Mouse (Mus musculus) MEL (cell line): Measurements from ENCODE around the gene Tm9sf4. TPM values are rescaled to one million over a fixed set of nuclear protein-coding genes. Genes with fewer than 3 reads are reported as not detected.

Source experiments
- DNase-seq: peaks from one replicate; pipeline ENCODE4 v3.0.0; 2011; ENCODE audit warnings: low read depth, low spot score
- H3K27ac ChIP-seq: 2 replicates; pipeline ENCODE4 v1.5.1; 2012; ENCODE audit warnings: low read depth, mild to moderate bottlenecking, control low read depth, low read length, moderate library complexity; ENCODE audit not compliant: control insufficient read depth
- H3K27me3 ChIP-seq, 2 experiments: fragments of 150-350 bp in 1 of 2; sonication (generic) in 1 of 2; 2 replicates each; pipeline ENCODE4 v1.6.1; 2012; ENCODE audit warnings: low read length in 2 of 2, mild to moderate bottlenecking in 2 of 2, improper control_type of control experiment in 1 of 2, moderate library complexity in 1 of 2; ENCODE audit not compliant: insufficient read depth in 2 of 2, control insufficient read depth in 1 of 2
- H3K36me3 ChIP-seq, 2 experiments: 2 replicates each; pipeline ENCODE4 v1.6.1; 2012 to 2014; ENCODE audit warnings: low read length in 2 of 2, improper control_type of control experiment in 1 of 2, inconsistent platforms in 1 of 2, mild to moderate bottlenecking in 1 of 2; ENCODE audit not compliant: insufficient read depth in 2 of 2, control insufficient read depth in 1 of 2
- H3K4me1 ChIP-seq, 2 experiments: fragments of 150-350 bp in 1 of 2; sonication (generic) in 1 of 2; 2 replicates each; pipeline ENCODE4 v1.6.1; 2012; ENCODE audit warnings: low read length in 2 of 2, improper control_type of control experiment in 1 of 2, mild to moderate bottlenecking in 1 of 2; ENCODE audit not compliant: insufficient read depth in 2 of 2, control insufficient read depth in 1 of 2
- H3K4me3 ChIP-seq, 2 experiments: fragments of 150-350 bp in 1 of 2; sonication (generic) in 1 of 2; 2 replicates each; pipeline ENCODE4 v1.5.1; 2012; ENCODE audit warnings: low read depth in 2 of 2, low read length in 2 of 2, mild to moderate bottlenecking in 2 of 2, moderate library complexity in 2 of 2, control low read depth in 1 of 2, improper control_type of control experiment in 1 of 2; ENCODE audit not compliant: control insufficient read depth in 1 of 2, insufficient read depth in 1 of 2
- H3K79me2 ChIP-seq: 2 replicates; pipeline ENCODE4 v1.6.1; 2012; ENCODE audit warnings: mild to moderate bottlenecking, low read length, moderate library complexity; ENCODE audit not compliant: control insufficient read depth, poor library complexity, insufficient read depth
- H3K9ac ChIP-seq: 2 replicates; pipeline ENCODE4 v1.6.1; 2012; ENCODE audit warnings: low read depth, mild to moderate bottlenecking, control low read depth, low read length, moderate library complexity; ENCODE audit not compliant: control insufficient read depth, poor library complexity, severe bottlenecking
- H3K9me3 ChIP-seq: fragments of 150-350 bp; sonication (generic); replicated peaks from 2 replicates; pipeline ENCODE4 v1.6.1; 2012; ENCODE audit warnings: mild to moderate bottlenecking, low read length, improper control_type of control experiment, moderate library complexity; ENCODE audit not compliant: insufficient read depth
- BHLHE40 ChIP-seq: IDR thresholded peaks from 2 replicates; pipeline ENCODE4 v1.6.1; 2012; ENCODE audit warnings: low read depth, mild to moderate bottlenecking, inconsistent platforms, low read length, improper control_type of control experiment, borderline replicate concordance
- CTCF ChIP-seq, 3 experiments: IDR thresholded peaks in 2 of 3; conservative IDR thresholded peaks in 1 of 3; 2 replicates each; pipeline ENCODE4 v1.5.1; 2011 to 2012; ENCODE audit warnings: low read length in 3 of 3, low read depth in 2 of 3, mild to moderate bottlenecking in 2 of 3, improper control_type of control experiment in 1 of 3, inconsistent platforms in 1 of 3, mixed read lengths in 1 of 3, moderate library complexity in 1 of 3; ENCODE audit not compliant: control insufficient read depth in 1 of 3, insufficient read depth in 1 of 3, poor library complexity in 1 of 3, severe bottlenecking in 1 of 3
- ELF1 ChIP-seq: IDR thresholded peaks from 2 replicates; pipeline ENCODE4 v1.6.1; 2014; ENCODE audit warnings: low read depth, mild to moderate bottlenecking, inconsistent platforms, low read length, improper control_type of control experiment, moderate library complexity
- EP300 ChIP-seq, 2 experiments: IDR thresholded peaks; 2 replicates each; pipeline ENCODE4 v1.6.1; 2011; ENCODE audit warnings: improper control_type of control experiment in 2 of 2, low read length in 2 of 2, low read depth in 1 of 2, mild to moderate bottlenecking in 1 of 2
- ETS1 ChIP-seq: IDR thresholded peaks from 2 replicates; pipeline ENCODE4 v1.6.1; 2012; ENCODE audit warnings: low read depth, mild to moderate bottlenecking, inconsistent platforms, low read length, improper control_type of control experiment, moderate library complexity
- GATA1 ChIP-seq: IDR thresholded peaks from 2 replicates; pipeline ENCODE4 v1.6.1; 2011; ENCODE audit warnings: low read depth, low read length, improper control_type of control experiment
- JUND ChIP-seq: IDR thresholded peaks from 2 replicates; pipeline ENCODE4 v1.6.1; 2011; ENCODE audit warnings: low read depth, mild to moderate bottlenecking, improper control_type of control experiment, low read length
- MAFK ChIP-seq: IDR thresholded peaks from 2 replicates; pipeline ENCODE4 v1.6.1; 2011; ENCODE audit warnings: low read depth, mild to moderate bottlenecking, low read length, improper control_type of control experiment, borderline replicate concordance
- MAX ChIP-seq: IDR thresholded peaks from 2 replicates; pipeline ENCODE4 v1.6.1; 2011; ENCODE audit warnings: low read length, improper control_type of control experiment
- MAZ ChIP-seq: IDR thresholded peaks from 2 replicates; pipeline ENCODE4 v1.6.1; 2012; ENCODE audit warnings: low read depth, mild to moderate bottlenecking, inconsistent platforms, low read length, improper control_type of control experiment
- MEF2A ChIP-seq: IDR thresholded peaks from 2 replicates; pipeline ENCODE4 v1.6.1; 2014; ENCODE audit warnings: low read depth, mild to moderate bottlenecking, inconsistent platforms, low read length, improper control_type of control experiment; ENCODE audit not compliant: poor library complexity, insufficient replicate concordance, severe bottlenecking; ENCODE audit errors: extremely low read depth
- MYC ChIP-seq: IDR thresholded peaks from 2 replicates; pipeline ENCODE4 v1.6.1; 2011; ENCODE audit warnings: low read depth, mild to moderate bottlenecking, low read length, improper control_type of control experiment, moderate library complexity
- NRF1 ChIP-seq: IDR thresholded peaks from 2 replicates; pipeline ENCODE4 v1.6.1; 2014; ENCODE audit warnings: low read depth, mild to moderate bottlenecking, inconsistent platforms, low read length, improper control_type of control experiment, moderate library complexity; ENCODE audit not compliant: poor library complexity, insufficient read depth, severe bottlenecking
- POLR2AphosphoS2 ChIP-seq: IDR thresholded peaks from 2 replicates; pipeline ENCODE4 v1.6.1; 2011; ENCODE audit warnings: low read length, improper control_type of control experiment
- RAD21 ChIP-seq: IDR thresholded peaks from 2 replicates; pipeline ENCODE4 v1.6.1; 2011; ENCODE audit warnings: mild to moderate bottlenecking, low read depth, low read length, improper control_type of control experiment
- RCOR1 ChIP-seq: IDR thresholded peaks from 2 replicates; pipeline ENCODE4 v1.6.1; 2012; ENCODE audit warnings: low read depth, mild to moderate bottlenecking, inconsistent platforms, low read length, improper control_type of control experiment
- SIN3A ChIP-seq: IDR thresholded peaks from 2 replicates; pipeline ENCODE4 v1.6.1; 2012; ENCODE audit warnings: low read length, improper control_type of control experiment, inconsistent platforms
- SMC3 ChIP-seq: IDR thresholded peaks from 2 replicates; pipeline ENCODE4 v1.6.1; 2011; ENCODE audit warnings: low read depth, low read length, improper control_type of control experiment
- TAL1 ChIP-seq: IDR thresholded peaks from 2 replicates; pipeline ENCODE4 v1.6.1; 2012; ENCODE audit warnings: mild to moderate bottlenecking, inconsistent platforms, low read length, moderate library complexity, mixed read lengths
- TBP ChIP-seq: IDR thresholded peaks from 2 replicates; pipeline ENCODE4 v1.8.0; 2011; ENCODE audit warnings: low read depth, low read length, improper control_type of control experiment
- TCF12 ChIP-seq: IDR thresholded peaks from 2 replicates; pipeline ENCODE4 v1.6.1; 2014; ENCODE audit warnings: low read depth, mild to moderate bottlenecking, inconsistent platforms, low read length, improper control_type of control experiment, moderate library complexity
- UBTF ChIP-seq: IDR thresholded peaks from 2 replicates; pipeline ENCODE4 v1.6.1; 2012; ENCODE audit warnings: low read depth, mild to moderate bottlenecking, inconsistent platforms, low read length, improper control_type of control experiment, moderate library complexity, borderline replicate concordance; ENCODE audit not compliant: insufficient read depth
- USF2 ChIP-seq, 2 experiments: IDR thresholded peaks; 2 replicates each; pipeline ENCODE4 v1.6.1; 2011 to 2012; ENCODE audit warnings: improper control_type of control experiment in 2 of 2, low read length in 2 of 2, borderline replicate concordance in 1 of 2, inconsistent platforms in 1 of 2, low read depth in 1 of 2, mild to moderate bottlenecking in 1 of 2; ENCODE audit not compliant: insufficient read depth in 1 of 2
- ZC3H11A ChIP-seq: IDR thresholded peaks from 2 replicates; pipeline ENCODE4 v1.6.1; 2012; ENCODE audit warnings: low read depth, mild to moderate bottlenecking, inconsistent platforms, low read length, improper control_type of control experiment
- ZNF384 ChIP-seq: IDR thresholded peaks from 2 replicates; pipeline ENCODE4 v1.6.1; 2012; ENCODE audit warnings: low read depth, mild to moderate bottlenecking, inconsistent platforms, low read length, improper control_type of control experiment
- polyA plus RNA-seq, 2 experiments: library from polyadenylated mRNA; stranded (reverse) in 1 of 2; unstranded in 1 of 2; fragments of >175 nt in 1 of 2; fragments of >200 nt in 1 of 2; gene quantifications; 2 replicates each; pipeline versions ENCODE4 v1.2.1 to v1.2.4; 2012; ENCODE audit warnings: low replicate concordance in 2 of 2, low read depth in 1 of 2; ENCODE audit not compliant: insufficient read length in 2 of 2, insufficient read depth in 1 of 2, missing spikeins in 1 of 2
- total RNA-seq: library from RNA; depleted of rRNA; stranded (reverse); fragments of 300-350 nt; gene quantifications from 2 replicates; pipeline ENCODE4 v1.2.3, GENCODE M21; 2012

The Tm9sf4 gene
- total and polyA plus RNA-seq, 3 experiments = 16.1 to 269 (median 29.8) TPM

DNA sequence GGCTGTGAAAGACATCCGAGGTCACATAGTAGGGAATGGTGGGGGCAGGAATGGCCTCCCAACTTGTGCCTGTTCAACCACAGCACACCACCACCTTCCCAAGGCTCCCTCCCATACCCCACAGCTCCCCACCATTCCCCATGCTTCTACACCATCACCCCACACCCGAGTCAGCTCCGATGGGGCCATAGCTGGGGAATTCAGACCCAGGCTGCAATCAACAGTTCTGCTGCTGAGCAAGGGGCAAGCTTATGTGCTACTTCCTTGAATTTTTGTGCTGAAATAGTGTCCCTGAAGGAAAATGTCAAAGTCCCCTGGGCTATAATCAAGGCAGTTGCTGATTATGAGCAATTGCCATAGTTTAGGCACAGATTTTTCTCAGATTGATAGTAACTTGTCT is 57.4 kb downstream of the Tm9sf4 start:
- Histone ChIP-seq H3K79me2 (no peaks in the 10 kb centered on the region), H3K27me3 (no peaks in the 10 kb centered on the region)
- TF ChIP-seq RCOR1 = 0 out of 2 replicates have a peak, but pooled peaks have one; percentile 55
- TF ChIP-seq POLR2AphosphoS2 = no peak
- TF ChIP-seq, all 39 proteins: peak for 1
- H3K4me1 ChIP-seq = peaks cover 12 to 45% of the 10 kb centered on the region in 2 experiments
- no peaks in the 10 kb centered on the region for H3K9me3 ChIP-seq
- no peak for DNase-seq
- no peak overlapping the region for H3K27ac ChIP-seq
- H3K4me3 ChIP-seq = no peak overlapping the region
- peaks cover 0 to 33% of the 10 kb centered on the region in 2 experiments; a peak in 2 of 4 replicates for H3K36me3 ChIP-seq
- no peak overlapping the region for H3K9ac ChIP-seq

DNA sequence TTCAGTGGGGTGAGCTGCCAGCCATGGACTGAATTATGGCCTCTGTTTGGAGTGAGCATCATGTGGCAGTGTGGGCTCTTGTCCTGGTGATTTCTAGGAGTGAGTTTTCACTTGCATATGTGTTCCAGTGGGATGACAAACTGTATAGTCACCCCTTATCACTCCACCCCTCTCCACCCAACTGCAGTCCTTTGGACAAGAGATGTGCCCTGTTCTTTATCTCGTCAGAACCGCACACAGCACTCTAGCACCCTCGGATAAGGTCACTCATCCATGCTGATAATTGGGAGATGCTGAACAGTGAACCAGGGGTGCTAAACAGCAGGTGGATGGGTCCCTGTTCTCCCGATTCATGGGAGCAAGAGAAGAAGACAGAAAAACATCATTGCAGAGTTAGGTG is 60.5 kb downstream of the Tm9sf4 start:
- Histone ChIP-seq H3K4me3 (peak overlapping the region in 1 of 2 experiments; percentile 6; a peak in 2 of 4 replicates), H3K9ac (0 out of 2 replicates have a peak overlapping the region, but pooled peaks have one; percentile 2), H3K36me3 (peaks cover 0 to 28% of the 10 kb centered on the region in 2 experiments; a peak in 2 of 4 replicates), H3K27ac (peak overlapping the region; percentile 89), H3K79me2 (peaks cover 5% of the 10 kb centered on the region), H3K27me3 (no peaks in the 10 kb centered on the region), H3K4me1 (peaks cover 13 to 38% of the 10 kb centered on the region in 2 experiments), H3K9me3 (no peaks in the 10 kb centered on the region)
- peak; percentile 81 for DNase-seq
- no peak for TF ChIP-seq JUND
- peak; percentile 73; the same call in 1 of the 2 replicates for TF ChIP-seq MYC
- TF ChIP-seq ZNF384 = no peak
- peak; percentile 76 for TF ChIP-seq ETS1
- peak; percentile 95 for TF ChIP-seq GATA1
- TF ChIP-seq SMC3 = no peak
- TF ChIP-seq MAFK = no peak
- peak; percentile 51 for TF ChIP-seq RCOR1
- no peak for TF ChIP-seq USF2 (IDR thresholded peaks at IDR 0.05; ENCODE audit: borderline replicate concordance in 1 of 2, insufficient read depth in 1 of 2, low read depth in 1 of 2, low read length in 2 of 2)
- TF ChIP-seq MAX = no peak
- peak; percentile 7; the same call in 1 of the 2 replicates for TF ChIP-seq BHLHE40
- TF ChIP-seq SIN3A = 0 out of 2 replicates have a peak, but pooled peaks have one; percentile 37
- no peak for TF ChIP-seq UBTF
- TF ChIP-seq TCF12 = peak; percentile 90
- no peak for TF ChIP-seq CTCF (IDR thresholded peaks at IDR 0.05 in 2 of 3, conservative IDR thresholded peaks at IDR 0.05 in 1 of 3; ENCODE audit: control insufficient read depth in 1 of 3, insufficient read depth in 1 of 3, low read depth in 2 of 3, low read length in 3 of 3, poor library complexity in 1 of 3, severe bottlenecking in 1 of 3)
- no peak for TF ChIP-seq RAD21
- 0 out of 2 replicates have a peak, but pooled peaks have one; percentile 13 for TF ChIP-seq TBP
- no peak for TF ChIP-seq ELF1
- TF ChIP-seq ZC3H11A = no peak
- peak; percentile 76 for TF ChIP-seq TAL1
- TF ChIP-seq NRF1 = no peak
- peak; percentile 40; the same call in 1 of the 2 replicates for TF ChIP-seq MAZ
- TF ChIP-seq EP300 (IDR thresholded peaks at IDR 0.05; ENCODE audit: low read depth in 1 of 2, low read length in 2 of 2) = peak; percentile 83 to 92
- TF ChIP-seq MEF2A = no peak
